Mouse (Mus musculus): ENCODE data around the gene Gm2174. TPM values are rescaled to one million over a fixed set of nuclear protein-coding genes. Genes with fewer than 3 reads are reported as not detected.
A peak's percentile ranks its signal among the peaks of the same experiment; 100 is the strongest.

The Gm2174 gene
- 1 to 10 TPM in 1 of 2 experiments, not detected in 1; 1.1 TPM for total RNA-seq (2021)
- long read RNA-seq, experiment 1, result 0 reads
- long read RNA-seq, experiment 2, result 0 reads

GRCm38 (mm10) chrX:56447524-56448015 lies at the start of gene Gm2174:
Gm2174 (plus strand) TSS chrX:56447965.
- no peak for DNase-seq (ENCODE audit: low spot score)

- DNase-seq (ENCODE audit: low spot score), result no peak
Measured at GRCm38 (mm10) chrX:56404646-56405045, 43.1 kb upstream of the Gm2174 start.

GRCm38 (mm10) chrX:56405482-56405881 lies 42.3 kb upstream of the Gm2174 start:
- no peak for DNase-seq (ENCODE audit: low spot score)

GRCm38 (mm10) chrX:56406128-56406527 lies 41.6 kb upstream of the Gm2174 start:
- no peak for DNase-seq (ENCODE audit: low spot score)

- DNase-seq (ENCODE audit: low spot score), result no peak
Measured at GRCm38 (mm10) chrX:56416277-56416676, 31.5 kb upstream of the Gm2174 start.

- no peak for DNase-seq (ENCODE audit: low spot score)
Measured at GRCm38 (mm10) chrX:56417541-56417940, 30.2 kb upstream of the Gm2174 start.

GRCm38 (mm10) chrX:56430601-56431000 lies 17.2 kb upstream of the Gm2174 start:
- DNase-seq (ENCODE audit: low spot score), result no peak

- DNase-seq (ENCODE audit: low spot score), result no peak
Measured at GRCm38 (mm10) chrX:56435758-56436283, 11.9 kb upstream of the Gm2174 start.

GRCm38 (mm10) chrX:56446487-56447428 lies 1.0 kb upstream of the Gm2174 start:
- DNase-seq (ENCODE audit: low spot score), result peak; percentile 38

- peak; percentile 69 for DNase-seq (ENCODE audit: low spot score)
Measured at GRCm38 (mm10) chrX:56454671-56455371, 7.1 kb downstream of the Gm2174 start, which contains the start of gene Ints6l. Ints6l (plus strand) TSS chrX:56454857.

GRCm38 (mm10) chrX:56455372-56456246 lies 7.8 kb downstream of the Gm2174 start:
- peak; percentile 86 for DNase-seq (ENCODE audit: low spot score)

- no peak for DNase-seq (ENCODE audit: low spot score)
Measured at GRCm38 (mm10) chrX:56456379-56456778, 8.6 kb downstream of the Gm2174 start.

GRCm38 (mm10) chrX:56462020-56462933 lies 14.5 kb downstream of the Gm2174 start:
- DNase-seq (ENCODE audit: low spot score), result no peak

- no peak for DNase-seq (ENCODE audit: low spot score)
Measured at GRCm38 (mm10) chrX:56464906-56465305, 17.1 kb downstream of the Gm2174 start.

GRCm38 (mm10) chrX:56467688-56468087 lies 19.9 kb downstream of the Gm2174 start:
- no peak for DNase-seq (ENCODE audit: low spot score)

- DNase-seq (ENCODE audit: low spot score), result no peak
Measured at GRCm38 (mm10) chrX:56468422-56468821, 20.7 kb downstream of the Gm2174 start.

GRCm38 (mm10) chrX:56474035-56474434 lies 26.3 kb downstream of the Gm2174 start:
- DNase-seq (ENCODE audit: low spot score), result no peak

- DNase-seq (ENCODE audit: low spot score), result no peak
Measured at GRCm38 (mm10) chrX:56477553-56477952, 29.8 kb downstream of the Gm2174 start.

GRCm38 (mm10) chrX:56481906-56482305 lies 34.1 kb downstream of the Gm2174 start:
- no peak for DNase-seq (ENCODE audit: low spot score)

GRCm38 (mm10) chrX:56489758-56490157 lies 42.0 kb downstream of the Gm2174 start:
- DNase-seq (ENCODE audit: low spot score), result peak; percentile 80
